Mouse (Mus musculus): Measurements from ENCODE around the gene Myf5. TPM values are rescaled to one million over a fixed set of nuclear protein-coding genes. Genes with fewer than 3 reads are reported as not detected.

Gene Myf5
- polyA plus RNA-seq, 1 experiment from 2014 or later: 0.56 TPM

DNA sequence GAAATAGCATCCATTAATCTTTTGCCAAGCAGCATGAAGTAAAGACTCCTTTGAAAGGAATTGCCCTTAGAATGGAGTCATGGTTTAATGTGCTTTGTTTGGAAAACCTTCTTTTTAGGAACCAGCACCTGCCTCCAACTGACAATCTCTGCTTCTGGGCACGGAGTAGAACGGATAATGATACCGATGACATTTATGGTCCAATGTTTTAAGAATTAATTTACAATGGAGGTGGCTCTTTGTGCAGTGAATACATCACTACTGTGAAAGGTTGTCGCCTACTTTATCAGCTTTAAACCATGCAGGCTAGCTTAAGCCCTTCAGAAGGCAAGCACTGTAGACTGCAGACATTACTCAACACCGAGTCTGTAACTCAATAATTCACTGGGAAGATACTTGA is 14.2 kb downstream of the Myf5 start:
- Histone ChIP-seq H3K4me2 (no peak overlapping the region), H3K36me3 (ENCODE audit: control insufficient read depth, insufficient read depth, low read length) (no peaks in the 10 kb centered on the region), H3K9me3 (replicated peaks; ENCODE audit: control insufficient read depth, low read length) (no peaks in the 10 kb centered on the region), H3K4me3 (ENCODE audit: low read depth, low read length) (no peak overlapping the region), H3K4me1 (ENCODE audit: control insufficient read depth, insufficient read depth, low read length) (no peaks in the 10 kb centered on the region), H3K27me3 (ENCODE audit: control insufficient read depth, insufficient read depth, low read length) (no peaks in the 10 kb centered on the region), H3K9ac (ENCODE audit: low read depth, low read length) (no peak overlapping the region), H3K27ac (ENCODE audit: low read depth, low read length) (no peak overlapping the region)
- no peak for ATAC-seq (replicated peaks; ENCODE audit: insufficient number of reproducible peaks, low FRiP score, low TSS enrichment)
- 83% methylated on average over 5 of the region's 5 CpGs for WGBS (ENCODE audit: insufficient replicate concordance)

DNA sequence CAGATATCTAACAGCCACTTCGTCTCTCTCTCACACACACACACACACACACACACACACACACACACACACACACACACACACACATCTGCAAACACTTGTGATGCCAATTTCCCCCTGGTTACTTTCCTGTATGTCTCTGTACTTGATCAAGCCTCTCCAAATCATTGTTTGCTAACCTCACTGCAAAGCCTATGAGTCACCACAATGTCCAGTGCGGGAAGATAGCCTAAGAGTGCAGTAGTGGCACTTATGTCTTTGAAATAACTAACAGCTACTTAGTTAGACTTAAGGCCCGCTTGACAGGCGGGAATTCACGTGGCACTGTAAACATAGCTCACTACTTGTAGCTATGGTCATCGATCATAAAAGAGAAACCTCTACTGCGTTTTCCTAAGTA is 18.1 kb downstream of the Myf5 start:
- ATAC-seq (replicated peaks; ENCODE audit: insufficient number of reproducible peaks, low FRiP score, low TSS enrichment): no peak
- Histone ChIP-seq H3K4me2 (no peak overlapping the region), H3K9ac (ENCODE audit: low read depth, low read length) (no peak overlapping the region), H3K27ac (ENCODE audit: low read depth, low read length) (no peak overlapping the region), H3K27me3 (ENCODE audit: control insufficient read depth, insufficient read depth, low read length) (no peaks in the 10 kb centered on the region), H3K36me3 (ENCODE audit: control insufficient read depth, insufficient read depth, low read length) (no peaks in the 10 kb centered on the region), H3K4me1 (ENCODE audit: control insufficient read depth, insufficient read depth, low read length) (no peaks in the 10 kb centered on the region), H3K4me3 (ENCODE audit: low read depth, low read length) (no peak overlapping the region), H3K9me3 (replicated peaks; ENCODE audit: control insufficient read depth, low read length) (no peaks in the 10 kb centered on the region)
- WGBS (ENCODE audit: insufficient replicate concordance): 65% methylated on average over 7 of the region's 7 CpGs

DNA sequence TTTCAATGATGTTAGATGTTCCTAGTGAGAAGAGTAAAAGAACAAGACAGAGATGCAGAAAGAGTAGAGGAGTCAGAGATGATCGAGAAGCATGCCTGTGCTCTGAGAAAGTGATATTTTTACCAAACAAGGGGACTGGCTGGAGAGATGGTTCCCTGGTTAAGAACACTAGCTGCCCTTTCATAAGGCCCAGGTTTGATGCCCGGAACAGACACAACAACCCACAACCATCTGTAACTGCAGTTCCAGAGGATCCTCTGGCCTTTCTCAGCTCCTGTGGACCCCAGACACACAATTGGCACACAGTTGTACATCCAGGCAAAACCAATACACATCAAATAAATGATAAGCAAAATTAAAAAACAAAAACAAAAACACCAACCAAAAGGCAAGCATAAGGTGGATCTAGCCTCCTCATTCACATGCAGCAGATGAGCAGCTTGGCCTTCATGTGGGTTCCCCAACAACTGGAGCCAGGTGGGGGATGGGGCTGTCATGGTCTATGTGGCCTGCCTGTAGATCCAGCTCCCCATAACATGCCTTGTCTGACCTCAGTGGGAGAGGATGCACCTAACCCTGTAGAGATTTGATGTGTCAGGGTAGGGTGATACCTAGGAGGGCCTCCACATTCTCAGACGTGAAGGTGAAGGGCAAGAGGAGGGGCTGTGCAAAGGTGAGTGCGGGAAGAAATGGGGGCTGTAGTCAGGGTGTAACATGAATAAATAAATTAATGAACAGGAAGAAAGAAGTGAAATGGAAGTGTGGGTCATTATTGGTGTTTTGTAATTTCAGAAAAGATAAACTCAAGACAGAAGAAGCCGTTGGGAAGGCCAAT is 36.2 kb downstream of the Myf5 start:
- ATAC-seq (replicated peaks; ENCODE audit: insufficient number of reproducible peaks, low FRiP score, low TSS enrichment): no peak
- H3K9ac ChIP-seq (ENCODE audit: low read depth, low read length): no peak overlapping the region
- no peaks in the 10 kb centered on the region for H3K27me3 ChIP-seq (ENCODE audit: control insufficient read depth, insufficient read depth, low read length)
- 75% methylated on average over 5 of the region's 5 CpGs for WGBS (ENCODE audit: insufficient replicate concordance)
- no peaks in the 10 kb centered on the region for H3K4me1 ChIP-seq (ENCODE audit: control insufficient read depth, insufficient read depth, low read length)
- no peaks in the 10 kb centered on the region for H3K36me3 ChIP-seq (ENCODE audit: control insufficient read depth, insufficient read depth, low read length)
- no peaks in the 10 kb centered on the region for H3K9me3 ChIP-seq (replicated peaks; ENCODE audit: control insufficient read depth, low read length)
- H3K4me3 ChIP-seq (ENCODE audit: low read depth, low read length): no peak overlapping the region
- no peak overlapping the region for H3K27ac ChIP-seq (ENCODE audit: low read depth, low read length)
- no peak overlapping the region for H3K4me2 ChIP-seq

DNA sequence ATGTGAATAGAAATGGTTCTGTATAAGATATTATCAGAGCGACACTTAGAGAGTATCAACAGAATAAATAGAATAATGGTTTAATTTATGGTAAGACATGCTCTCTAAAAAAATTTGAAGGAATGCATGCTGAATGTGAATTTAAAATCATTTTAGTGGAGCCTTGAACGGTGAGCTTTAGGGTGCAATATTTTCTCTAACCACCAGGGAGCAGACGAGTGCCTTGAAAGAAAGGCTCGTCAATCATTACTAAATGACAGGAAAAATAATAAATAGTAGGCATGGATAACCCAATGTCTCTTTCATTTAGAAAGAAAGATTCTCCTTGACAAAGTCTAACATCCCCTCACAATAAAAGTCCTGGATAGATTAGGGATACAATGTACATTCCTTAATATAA is 43.2 kb downstream of the Myf5 start:
- Histone ChIP-seq H3K9ac (ENCODE audit: low read depth, low read length) (no peak overlapping the region), H3K27me3 (ENCODE audit: control insufficient read depth, insufficient read depth, low read length) (no peaks in the 10 kb centered on the region), H3K27ac (ENCODE audit: low read depth, low read length) (no peak overlapping the region), H3K4me1 (ENCODE audit: control insufficient read depth, insufficient read depth, low read length) (no peaks in the 10 kb centered on the region), H3K4me2 (no peak overlapping the region), H3K4me3 (ENCODE audit: low read depth, low read length) (no peak overlapping the region), H3K36me3 (ENCODE audit: control insufficient read depth, insufficient read depth, low read length) (no peaks in the 10 kb centered on the region), H3K9me3 (replicated peaks; ENCODE audit: control insufficient read depth, low read length) (no peaks in the 10 kb centered on the region)
- ATAC-seq (replicated peaks; ENCODE audit: insufficient number of reproducible peaks, low FRiP score, low TSS enrichment): no peak
- WGBS (ENCODE audit: insufficient replicate concordance): 12% methylated on average over 4 of the region's 4 CpGs

DNA sequence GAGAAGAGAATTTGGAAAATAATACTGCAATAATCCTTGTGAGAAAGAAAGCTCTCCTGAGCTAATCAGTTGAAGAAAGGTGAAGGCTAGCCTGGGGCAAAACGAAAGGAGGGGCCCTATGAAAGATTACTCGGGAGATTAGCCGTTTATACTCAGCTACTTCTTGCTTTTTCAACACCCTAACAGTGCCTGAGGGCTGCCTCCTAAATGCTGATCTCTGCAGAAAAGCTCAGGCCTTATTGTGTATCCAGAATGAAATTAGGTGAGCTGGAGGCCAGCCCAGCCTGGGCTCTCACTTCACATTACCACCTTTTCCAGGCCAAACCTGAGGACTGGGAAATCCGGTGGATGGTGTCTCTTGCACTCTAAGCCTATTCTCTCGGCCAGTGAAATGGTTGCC is 49.0 kb downstream of the Myf5 start:
- Histone ChIP-seq H3K4me1 (ENCODE audit: control insufficient read depth, insufficient read depth, low read length) (no peaks in the 10 kb centered on the region), H3K27me3 (ENCODE audit: control insufficient read depth, insufficient read depth, low read length) (no peaks in the 10 kb centered on the region), H3K9me3 (replicated peaks; ENCODE audit: control insufficient read depth, low read length) (no peaks in the 10 kb centered on the region), H3K4me3 (ENCODE audit: low read depth, low read length) (no peak overlapping the region), H3K4me2 (no peak overlapping the region), H3K9ac (ENCODE audit: low read depth, low read length) (no peak overlapping the region), H3K36me3 (ENCODE audit: control insufficient read depth, insufficient read depth, low read length) (no peaks in the 10 kb centered on the region), H3K27ac (ENCODE audit: low read depth, low read length) (no peak overlapping the region)
- no peak for ATAC-seq (replicated peaks; ENCODE audit: insufficient number of reproducible peaks, low FRiP score, low TSS enrichment)
- WGBS (ENCODE audit: insufficient replicate concordance): 62% methylated on average over 5 of the region's 5 CpGs

Small RNA genes within 50 kb of the gene (microRNA-seq; reads per million reads assigned to microRNA genes)
- not detected for gene Gm44403 (ENCODE audit: borderline number of aligned reads)

Other genes with a start within 250 kb of the Myf5 start
- gene Lin7a, start 214.4 kb downstream of the Myf5 start, polyA plus RNA-seq (2014; fragmentation: Nextera tagmentation; extraction: Ambion mirVana): 1.4 and 2.6 TPM in 2 replicates
- gene Myf6, start 8.6 kb upstream of the Myf5 start, polyA plus RNA-seq (2014; fragmentation: Nextera tagmentation; extraction: Ambion mirVana): not detected in 2 replicates
- gene Ptprq, start 233.9 kb upstream of the Myf5 start, polyA plus RNA-seq (2014; fragmentation: Nextera tagmentation; extraction: Ambion mirVana): 0.07 and 0.14 TPM in 2 replicates